Mouse (Mus musculus) CD4-positive, CD25-positive, alpha-beta regulatory T cell, adult 9 weeks (primary cell): ENCODE measurements around the gene Prss56. TPM values are rescaled to one million over a fixed set of nuclear protein-coding genes. Genes with fewer than 3 reads are reported as not detected.

Experiments
- polyA plus RNA-seq: library from polyadenylated mRNA; unstranded; fragments of 100-300 nt; shearing (Covaris generic); gene quantifications from one replicate; pipeline ENCODE4 v1.2.1, GENCODE M21; 2017

Prss56 gene
- not detected for polyA plus RNA-seq

DNA sequence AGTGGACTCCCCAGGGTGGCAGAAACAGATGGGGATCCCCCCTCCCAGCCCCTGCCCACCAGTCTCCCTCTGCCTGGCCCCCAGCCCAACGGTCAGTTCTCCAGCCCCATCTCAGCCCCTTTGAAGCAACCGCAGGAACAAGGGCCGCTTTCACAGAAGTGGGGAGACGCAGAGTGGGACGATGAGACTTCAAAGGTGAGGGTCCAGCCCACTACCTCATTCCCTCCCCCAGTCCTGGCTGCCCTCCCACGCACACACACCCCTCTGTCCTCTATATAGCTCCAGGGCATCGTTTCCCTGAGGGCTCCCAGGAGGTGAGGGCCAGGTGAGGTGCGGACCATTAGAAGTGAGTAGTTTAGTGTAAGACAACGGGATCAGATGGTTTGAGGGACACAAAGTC is at the start of gene Prss56:
Gene Prss56 (plus strand): TSS at position 301 of the 400 bp plus-strand sequence.

GRCm38 (mm10) chr1:87156199-87156587 is 26.9 kb upstream of the Prss56 start, which contains the start of gene Ecel1:
Gene Ecel1 (minus strand): TSS chr1:87156521.

GRCm38 (mm10) chr1:87190429-87190828 is 7.3 kb downstream of the Prss56 start, which contains the start of gene Chrnd:
Gene Chrnd (plus strand): TSS chr1:87190607.

DNA sequence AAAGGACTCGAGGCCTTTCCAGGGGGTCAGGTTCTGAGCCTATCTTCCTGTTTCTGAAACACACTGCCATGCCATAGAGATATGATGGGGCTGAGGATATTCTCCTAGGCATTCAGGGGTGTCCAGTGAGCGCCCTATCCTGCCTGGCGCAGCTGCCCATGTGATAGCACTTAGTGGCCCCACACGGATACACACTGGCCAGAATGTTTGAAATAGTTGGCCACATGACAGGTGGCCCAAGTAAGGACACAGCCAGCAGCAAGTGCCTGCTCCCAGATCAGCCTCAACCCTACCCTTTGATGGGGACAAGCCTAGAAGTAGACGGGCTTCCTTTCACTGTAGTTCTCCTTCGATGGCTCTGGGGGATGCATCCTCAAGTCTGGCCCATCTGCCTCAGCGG is 21.4 kb downstream of the Prss56 start, which contains the start of gene Chrng:
Gene Chrng (plus strand): TSS at position 193 of the 400 bp plus-strand sequence.

DNA sequence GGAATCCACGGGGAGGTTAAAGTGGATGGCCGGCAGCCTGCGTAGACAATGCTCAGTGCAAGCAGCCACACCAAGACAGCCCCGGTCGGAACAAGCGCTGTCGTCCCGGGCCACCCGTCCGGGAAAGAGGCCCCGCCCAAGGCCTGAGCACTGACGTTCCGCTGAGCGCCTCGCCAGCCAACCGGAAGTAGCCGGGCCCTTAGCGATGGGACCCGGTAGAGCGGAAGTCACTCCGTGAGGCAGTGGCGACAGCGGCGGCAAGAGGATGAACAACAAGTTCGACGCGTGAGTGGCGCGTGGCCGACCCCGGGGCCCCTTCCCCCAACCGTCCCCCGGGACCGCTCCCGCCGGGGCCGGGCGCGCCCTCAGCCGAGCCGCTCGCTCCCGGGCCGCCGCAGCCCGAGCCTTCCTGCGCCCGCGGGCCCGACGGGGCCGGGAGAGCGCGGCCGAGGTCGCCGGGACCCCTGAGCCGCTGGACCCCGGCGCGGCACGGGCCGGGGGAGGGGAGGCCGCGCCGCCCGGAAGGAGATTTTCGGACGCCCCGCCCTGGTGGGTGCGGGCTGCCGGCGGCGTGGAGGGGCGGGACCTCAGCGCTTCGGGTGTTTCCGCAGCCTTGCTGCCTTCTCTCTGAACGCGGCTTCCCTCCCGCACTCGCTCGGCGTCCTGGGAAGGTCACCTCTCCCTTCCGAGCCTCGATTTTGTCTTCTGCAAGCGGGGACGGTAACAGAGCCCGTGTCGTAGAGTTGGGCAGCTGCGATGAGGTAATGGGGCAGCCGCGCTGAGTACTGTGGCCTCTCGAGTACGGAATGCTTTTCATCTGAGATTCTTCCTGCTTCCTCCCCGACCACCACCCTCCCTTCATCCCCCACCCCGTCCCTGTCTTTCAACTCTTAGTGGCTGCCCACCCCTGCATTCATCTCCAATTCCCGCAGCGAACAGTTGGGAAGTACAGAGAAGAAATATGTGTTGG is 30.9 kb downstream of the Prss56 start, which contains the start of gene Eif4e2:
Gene Eif4e2 (plus strand): TSS at position 180 of the 970 bp plus-strand sequence.

Other genes starting within 250 kb of the Prss56 start
- not detected for gene Alppl2, start 93.4 kb upstream of the Prss56 start, polyA plus RNA-seq
- not detected for gene Alpi, start 81.7 kb upstream of the Prss56 start, polyA plus RNA-seq
- gene Akp3, start 58.3 kb upstream of the Prss56 start, polyA plus RNA-seq: not detected
- 0.46 TPM for gene Ecel1, start 26.8 kb upstream of the Prss56 start, polyA plus RNA-seq
- gene Chrnd, start 7.3 kb downstream of the Prss56 start, polyA plus RNA-seq: not detected
- gene Chrng, start 21.3 kb downstream of the Prss56 start, polyA plus RNA-seq: not detected
- 143 TPM for gene Eif4e2, start 30.6 kb downstream of the Prss56 start, polyA plus RNA-seq
- not detected for gene Efhd1, start 81.0 kb downstream of the Prss56 start, polyA plus RNA-seq
- gene Gigyf2, start 143.7 kb downstream of the Prss56 start, polyA plus RNA-seq: 79.4 TPM
- 1.7 TPM for gene Kcnj13, start 211.4 kb downstream of the Prss56 start, polyA plus RNA-seq